Mouse (Mus musculus): ENCODE results near the gene Napa. TPM values are rescaled to one million over a fixed set of nuclear protein-coding genes. Genes with fewer than 3 reads are reported as not detected.
A peak's percentile ranks its signal among the peaks of the same experiment; 100 is the strongest.

The Napa gene
- polyA plus RNA-seq, 1 experiment, result 187 TPM

DNA sequence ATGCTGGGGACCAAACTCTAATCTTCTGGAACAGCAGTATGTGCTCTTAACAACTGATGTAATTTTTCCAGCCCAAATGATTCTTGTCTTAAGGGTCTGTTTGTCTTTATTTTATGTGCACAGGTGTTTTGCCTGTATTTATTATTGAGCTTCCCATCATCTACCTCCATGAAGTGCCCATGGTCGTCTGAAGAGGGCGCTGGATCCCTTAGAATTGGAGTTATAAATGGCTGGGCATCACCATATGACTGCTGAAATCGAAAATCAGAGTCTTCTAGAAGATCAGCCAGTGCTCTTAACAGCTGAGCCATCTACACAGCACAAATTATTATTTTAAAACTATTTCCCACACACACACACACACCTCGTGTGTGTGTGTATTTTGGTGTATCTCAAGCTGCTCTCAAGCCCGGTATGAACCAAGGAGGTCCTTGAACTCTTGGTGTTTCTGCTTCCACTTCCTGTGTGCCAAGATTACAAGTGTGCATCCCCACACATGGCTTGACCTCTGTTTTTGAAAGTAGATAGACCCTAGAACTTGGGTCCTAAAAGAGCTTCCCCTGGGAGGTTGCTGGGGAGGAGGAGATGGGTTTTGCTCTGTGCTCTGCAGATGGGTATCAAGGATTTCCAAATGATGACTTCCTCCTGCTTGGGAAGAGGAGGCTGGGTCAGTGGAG lies 41.7 kb upstream of the Napa start:
- H3K27ac ChIP-seq (ENCODE audit: insufficient read depth, low read depth, low read length), result peak overlapping the region; percentile 65
- peaks cover 36% of the 10 kb centered on the region for H3K4me1 ChIP-seq (ENCODE audit: control insufficient read depth, insufficient read depth, low read length)
- no peak overlapping the region for H3K4me3 ChIP-seq (ENCODE audit: insufficient read depth, low read length)
- TF ChIP-seq POLR2A (IDR thresholded peaks at IDR 0.05; ENCODE audit: borderline replicate concordance, low read depth, low read length) (no peak), CTCF (IDR thresholded peaks at IDR 0.05; ENCODE audit: low read depth, low read length) (no peak)

DNA sequence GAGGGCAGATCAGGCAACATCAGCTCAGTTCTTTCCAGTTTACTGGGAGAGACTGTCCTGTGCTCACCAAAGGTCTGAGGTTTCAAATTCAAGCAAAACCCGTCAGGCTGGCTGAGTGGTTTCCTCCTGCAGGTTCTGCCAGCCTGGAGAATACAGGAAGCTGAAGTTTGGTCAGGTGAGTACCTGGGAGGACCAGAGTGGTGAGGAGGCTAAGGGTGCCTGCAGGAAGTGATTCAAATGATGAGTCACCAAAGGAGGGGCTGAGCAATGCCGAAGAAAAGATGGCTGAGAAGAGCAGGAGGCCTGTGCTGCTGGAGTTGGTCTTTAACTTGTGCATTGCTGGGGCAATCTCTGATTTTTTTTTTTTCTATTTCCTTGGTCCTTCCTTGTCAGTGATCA lies 41.1 kb upstream of the Napa start:
- TF ChIP-seq POLR2A (IDR thresholded peaks at IDR 0.05; ENCODE audit: borderline replicate concordance, low read depth, low read length) (no peak), CTCF (IDR thresholded peaks at IDR 0.05; ENCODE audit: low read depth, low read length) (no peak)
- peaks cover 35% of the 10 kb centered on the region for H3K4me1 ChIP-seq (ENCODE audit: control insufficient read depth, insufficient read depth, low read length)
- H3K27ac ChIP-seq (ENCODE audit: insufficient read depth, low read depth, low read length), result peak overlapping the region; percentile 65
- no peak overlapping the region for H3K4me3 ChIP-seq (ENCODE audit: insufficient read depth, low read length)

DNA sequence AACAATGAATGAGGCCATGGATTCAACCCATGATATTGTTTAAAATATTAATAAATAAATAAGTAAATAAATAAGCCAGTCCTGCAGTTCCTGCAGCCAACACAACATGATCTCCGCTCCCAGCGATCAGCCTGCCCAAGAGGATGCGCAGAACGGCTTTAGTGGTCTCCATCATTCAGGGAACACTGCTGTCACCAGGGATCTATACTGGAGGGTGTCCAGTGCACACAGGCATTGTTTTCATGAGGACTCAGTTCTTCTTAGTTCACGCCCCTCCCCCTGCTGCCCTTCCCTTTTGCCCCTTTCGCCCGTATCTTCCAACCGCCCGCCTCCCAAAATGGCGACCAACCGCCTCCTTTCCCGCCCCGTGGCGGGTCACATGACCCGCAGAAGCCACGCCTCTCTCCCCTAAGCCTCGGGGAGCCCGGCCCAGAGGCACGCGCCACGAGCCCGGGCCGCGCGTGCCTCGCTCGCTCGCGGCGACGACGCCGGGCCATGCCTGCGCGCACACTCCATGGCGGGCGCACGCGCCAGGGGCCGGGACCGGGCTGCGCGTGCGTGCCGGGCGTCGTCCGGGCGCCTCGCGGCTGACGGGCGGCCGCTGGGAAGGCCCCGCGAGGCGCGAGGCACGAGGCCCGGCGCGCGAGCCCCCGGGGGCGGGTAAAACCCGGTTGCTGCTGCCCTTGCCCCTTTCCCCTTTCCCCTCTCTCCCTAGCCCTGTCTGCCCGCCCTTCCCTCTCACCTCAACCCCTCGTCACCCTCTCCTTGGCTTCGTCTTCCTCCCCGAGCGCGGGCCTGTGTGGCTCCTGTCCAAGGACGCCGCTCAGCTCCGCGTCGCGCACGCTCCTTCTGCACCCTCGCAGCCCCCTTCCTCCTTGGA lies 36.8 kb upstream of the Napa start, which contains the start of gene Zfp541:
Gene Zfp541 (plus strand): TSS at position 596 of the 880 bp plus-strand sequence.
- no peak within 1 kb of the TSS for H3K27ac ChIP-seq (ENCODE audit: insufficient read depth, low read depth, low read length)
- TF ChIP-seq CTCF (IDR thresholded peaks at IDR 0.05; ENCODE audit: low read depth, low read length) (no peak), POLR2A (IDR thresholded peaks at IDR 0.05; ENCODE audit: borderline replicate concordance, low read depth, low read length) (no peak)
- peaks cover 23% of the 10 kb centered on the region for H3K4me1 ChIP-seq (ENCODE audit: control insufficient read depth, insufficient read depth, low read length)
- no peak within 1 kb of the TSS for H3K4me3 ChIP-seq (ENCODE audit: insufficient read depth, low read length)

DNA sequence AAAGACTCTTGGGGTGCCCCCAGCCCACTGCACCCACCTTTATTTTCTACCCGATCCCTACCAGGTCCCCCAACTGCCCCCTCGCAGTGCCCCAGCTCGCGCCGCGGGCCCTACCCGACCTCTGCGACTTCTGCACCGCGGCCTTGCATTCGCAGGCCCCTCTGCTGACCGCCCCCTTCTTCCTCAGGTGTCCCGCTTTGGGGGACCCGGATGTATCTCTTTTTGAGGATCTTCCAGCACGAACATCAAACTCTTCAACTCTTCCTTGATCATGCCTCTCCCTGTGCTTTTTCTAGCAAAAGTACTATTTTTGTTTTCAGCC lies 36.2 kb upstream of the Napa start:
- no peak for TF ChIP-seq CTCF (IDR thresholded peaks at IDR 0.05; ENCODE audit: low read depth, low read length)
- no peak for TF ChIP-seq POLR2A (IDR thresholded peaks at IDR 0.05; ENCODE audit: borderline replicate concordance, low read depth, low read length)
- peaks cover 18% of the 10 kb centered on the region for H3K4me1 ChIP-seq (ENCODE audit: control insufficient read depth, insufficient read depth, low read length)
- no peak overlapping the region for H3K4me3 ChIP-seq (ENCODE audit: insufficient read depth, low read length)
- no peak overlapping the region for H3K27ac ChIP-seq (ENCODE audit: insufficient read depth, low read depth, low read length)

DNA sequence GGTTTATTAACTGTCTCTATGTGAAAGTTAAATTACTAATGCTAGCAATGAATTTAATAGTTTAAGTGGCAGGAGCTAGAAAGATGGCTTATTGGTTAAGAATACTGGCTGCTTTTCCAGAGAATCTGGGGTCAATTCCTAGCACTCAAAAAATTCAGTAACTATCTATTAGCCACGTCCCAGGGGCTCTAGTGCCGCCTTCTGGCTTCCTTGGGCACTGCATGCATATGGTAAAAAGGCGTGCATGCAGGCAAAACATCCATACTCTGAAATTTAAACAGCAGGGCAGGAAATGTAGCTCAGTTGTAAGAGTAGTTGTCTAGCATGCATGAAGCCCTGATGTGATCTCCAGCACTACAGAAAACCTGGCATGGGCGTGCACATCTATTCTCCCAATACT lies 34.8 kb upstream of the Napa start:
- H3K4me1 ChIP-seq (ENCODE audit: control insufficient read depth, insufficient read depth, low read length), result peaks cover 6% of the 10 kb centered on the region
- TF ChIP-seq CTCF (IDR thresholded peaks at IDR 0.05; ENCODE audit: low read depth, low read length), result peak; percentile 32; the same call in 1 of the 2 replicates
- TF ChIP-seq POLR2A (IDR thresholded peaks at IDR 0.05; ENCODE audit: borderline replicate concordance, low read depth, low read length), result no peak
- no peak overlapping the region for H3K4me3 ChIP-seq (ENCODE audit: insufficient read depth, low read length)
- H3K27ac ChIP-seq (ENCODE audit: insufficient read depth, low read depth, low read length), result no peak overlapping the region

DNA sequence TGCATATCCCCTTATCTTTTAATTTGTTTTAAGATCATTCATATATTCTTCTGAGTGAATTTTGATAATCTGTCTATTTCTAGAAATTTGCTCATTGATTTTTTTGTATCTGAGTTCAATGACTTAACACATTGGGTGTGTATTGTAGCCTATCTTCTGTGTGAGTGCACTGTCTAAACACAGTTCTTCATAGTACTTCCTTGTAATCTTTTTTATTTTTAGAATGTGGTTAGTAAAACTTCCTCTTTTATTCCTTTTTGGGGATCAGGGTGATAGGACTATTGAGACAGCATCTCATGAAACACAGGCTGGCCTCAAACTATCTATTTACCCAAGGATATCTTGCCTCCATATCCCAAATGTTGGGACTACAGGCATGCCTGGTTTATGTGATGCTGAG lies 27.4 kb upstream of the Napa start:
- Histone ChIP-seq H3K4me1 (ENCODE audit: control insufficient read depth, insufficient read depth, low read length) (peaks cover 47% of the 10 kb centered on the region), H3K4me3 (ENCODE audit: insufficient read depth, low read length) (no peak overlapping the region), H3K27ac (ENCODE audit: insufficient read depth, low read depth, low read length) (peak overlapping the region; percentile 86)
- TF ChIP-seq CTCF (IDR thresholded peaks at IDR 0.05; ENCODE audit: low read depth, low read length), result no peak
- no peak for TF ChIP-seq POLR2A (IDR thresholded peaks at IDR 0.05; ENCODE audit: borderline replicate concordance, low read depth, low read length)

DNA sequence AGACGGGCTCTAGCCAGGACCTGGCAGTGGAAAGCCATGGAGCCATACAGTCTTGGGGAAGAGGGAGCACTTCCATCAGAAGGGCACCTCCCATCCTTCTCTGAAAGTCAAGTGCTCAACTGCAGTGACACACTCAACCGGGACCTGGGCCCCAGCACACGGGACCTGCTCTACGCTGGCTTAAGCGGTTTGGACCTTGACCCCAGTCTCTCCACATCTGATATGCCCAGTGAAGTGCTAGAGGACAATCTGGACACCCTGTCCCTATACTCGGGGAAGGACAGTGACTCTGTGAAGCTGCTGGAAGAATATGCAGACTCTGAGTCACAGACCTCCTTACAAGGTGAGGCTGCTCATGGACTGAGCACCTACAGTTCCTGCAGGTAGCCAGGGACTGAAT lies 26.4 kb upstream of the Napa start:
- H3K4me1 ChIP-seq (ENCODE audit: control insufficient read depth, insufficient read depth, low read length), result peaks cover 45% of the 10 kb centered on the region
- no peak overlapping the region for H3K4me3 ChIP-seq (ENCODE audit: insufficient read depth, low read length)
- H3K27ac ChIP-seq (ENCODE audit: insufficient read depth, low read depth, low read length), result peak overlapping the region; percentile 86
- no peak for TF ChIP-seq POLR2A (IDR thresholded peaks at IDR 0.05; ENCODE audit: borderline replicate concordance, low read depth, low read length)
- no peak for TF ChIP-seq CTCF (IDR thresholded peaks at IDR 0.05; ENCODE audit: low read depth, low read length)

DNA sequence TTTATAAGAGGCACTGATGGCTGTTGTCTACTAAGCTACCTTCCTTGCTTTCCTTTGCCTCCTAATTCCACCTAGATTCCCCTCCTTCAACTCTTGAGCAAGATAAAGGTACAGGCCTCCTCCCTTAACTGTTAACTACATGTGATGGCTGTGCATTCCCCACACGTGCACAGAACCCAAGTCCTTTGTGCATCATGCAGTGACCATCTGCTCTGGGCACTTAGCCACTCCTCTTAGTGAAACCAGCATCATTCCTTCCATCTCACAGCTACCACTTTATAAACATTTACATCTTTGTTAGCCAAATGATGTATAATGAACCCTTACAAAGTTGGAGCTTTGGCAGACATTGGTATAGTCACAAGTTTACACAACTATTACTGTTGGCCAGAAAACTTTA lies 18.3 kb upstream of the Napa start:
- Histone ChIP-seq H3K27ac (ENCODE audit: insufficient read depth, low read depth, low read length) (no peak overlapping the region), H3K4me1 (ENCODE audit: control insufficient read depth, insufficient read depth, low read length) (peaks cover 8% of the 10 kb centered on the region), H3K4me3 (ENCODE audit: insufficient read depth, low read length) (no peak overlapping the region)
- TF ChIP-seq POLR2A (IDR thresholded peaks at IDR 0.05; ENCODE audit: borderline replicate concordance, low read depth, low read length) (no peak), CTCF (IDR thresholded peaks at IDR 0.05; ENCODE audit: low read depth, low read length) (no peak)

DNA sequence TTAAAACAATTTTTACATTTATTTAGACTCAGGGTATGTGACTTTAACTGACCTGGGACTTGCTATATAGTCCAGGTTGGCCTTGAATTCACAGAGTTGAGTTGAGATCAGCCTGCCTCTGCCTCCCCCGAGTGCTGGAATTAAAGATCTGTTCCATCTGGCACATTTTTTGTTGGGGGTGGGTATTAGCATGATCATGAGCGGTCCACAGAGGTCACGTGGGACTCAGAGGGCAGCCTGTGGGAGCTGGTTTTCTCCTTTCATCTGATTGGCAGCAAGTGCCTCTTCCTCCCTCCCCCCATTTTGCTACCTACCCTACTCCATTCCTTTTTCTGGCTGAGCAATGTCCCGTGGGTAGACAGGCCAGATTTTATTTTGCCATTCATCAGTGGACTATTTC lies 17.7 kb upstream of the Napa start:
- H3K4me1 ChIP-seq (ENCODE audit: control insufficient read depth, insufficient read depth, low read length), result peaks cover 8% of the 10 kb centered on the region
- no peak for TF ChIP-seq POLR2A (IDR thresholded peaks at IDR 0.05; ENCODE audit: borderline replicate concordance, low read depth, low read length)
- no peak for TF ChIP-seq CTCF (IDR thresholded peaks at IDR 0.05; ENCODE audit: low read depth, low read length)
- no peak overlapping the region for H3K4me3 ChIP-seq (ENCODE audit: insufficient read depth, low read length)
- H3K27ac ChIP-seq (ENCODE audit: insufficient read depth, low read depth, low read length), result no peak overlapping the region

DNA sequence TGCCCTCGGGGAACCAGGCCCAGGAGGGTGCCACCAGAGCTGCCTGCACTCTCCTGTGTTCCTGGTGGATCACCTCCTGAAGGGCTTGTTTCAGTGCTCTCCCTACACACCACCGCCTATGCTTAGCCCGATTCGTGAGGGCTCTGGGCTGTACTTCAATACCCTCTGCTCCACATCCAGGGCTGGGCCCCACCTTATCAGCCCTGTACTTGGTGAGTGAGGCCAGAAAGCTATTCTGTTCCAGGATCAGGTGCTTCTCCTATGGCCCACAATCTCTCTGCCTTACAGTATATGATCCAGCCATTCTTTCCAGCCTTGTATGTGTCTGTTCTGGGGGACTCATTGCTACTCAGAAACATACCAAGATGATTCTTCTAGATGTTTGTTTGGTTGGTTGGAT lies 14.9 kb upstream of the Napa start:
- Histone ChIP-seq H3K27ac (ENCODE audit: insufficient read depth, low read depth, low read length) (no peak overlapping the region), H3K4me1 (ENCODE audit: control insufficient read depth, insufficient read depth, low read length) (peaks cover 8% of the 10 kb centered on the region), H3K4me3 (ENCODE audit: insufficient read depth, low read length) (no peak overlapping the region)
- TF ChIP-seq POLR2A (IDR thresholded peaks at IDR 0.05; ENCODE audit: borderline replicate concordance, low read depth, low read length) (no peak), CTCF (IDR thresholded peaks at IDR 0.05; ENCODE audit: low read depth, low read length) (no peak)
